Mouse (Mus musculus) frontal cortex, postnatal 36 days (tissue): ENCODE results near the gene Cbfa2t3.

Experiments used
- DNase-seq, 2 experiments: peaks; one replicate each; pipeline ENCODE4 v3.0.0; 2022; ENCODE audit warnings: low spot score in 2 of 2

Gene Cbfa2t3

DNA sequence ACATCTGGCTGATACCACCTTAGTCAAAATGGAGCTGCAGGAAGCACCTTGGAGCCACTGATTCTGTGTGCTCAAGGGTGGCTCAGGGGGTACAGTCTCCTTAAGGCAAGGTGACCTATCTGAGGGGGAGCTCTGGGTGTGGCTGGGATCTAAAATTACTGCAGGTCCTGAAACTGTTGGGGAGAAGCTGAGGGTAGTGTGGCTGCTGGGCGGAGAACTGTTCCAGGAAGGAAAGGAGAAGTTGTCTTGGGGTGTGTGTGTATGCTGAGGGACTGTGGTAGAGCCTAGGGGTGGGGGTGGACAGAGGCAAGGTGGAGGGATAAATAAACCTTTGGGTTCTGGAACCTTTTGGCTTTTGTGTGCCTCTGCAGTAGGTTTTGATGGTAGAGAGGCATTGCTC lies 9.6 kb downstream of the Cbfa2t3 start:
- DNase-seq = no peak

DNA sequence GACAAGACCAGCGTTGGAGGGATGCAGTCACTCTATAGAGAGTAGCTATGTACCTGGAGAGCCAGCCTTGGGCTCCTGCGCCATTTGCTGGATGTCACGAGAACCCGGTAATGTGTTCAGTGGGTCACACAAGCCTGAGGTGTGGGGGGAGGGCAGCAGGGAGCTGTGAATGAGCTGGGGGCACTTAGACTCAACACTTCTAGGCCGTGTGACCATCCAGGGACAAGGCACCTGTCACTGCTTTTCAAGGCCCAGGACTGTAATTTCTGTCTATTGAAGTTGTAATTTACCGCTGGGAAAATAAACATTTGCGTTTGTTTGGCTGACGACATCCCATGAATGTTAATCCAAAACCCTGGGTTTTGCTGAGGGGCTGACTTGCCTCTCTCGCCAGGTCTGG lies 12.0 kb downstream of the Cbfa2t3 start:
- DNase-seq = no peak

GRCm38 (mm10) chr8:122685097-122685861 lies 13.6 kb downstream of the Cbfa2t3 start:
- no peak for DNase-seq

DNA sequence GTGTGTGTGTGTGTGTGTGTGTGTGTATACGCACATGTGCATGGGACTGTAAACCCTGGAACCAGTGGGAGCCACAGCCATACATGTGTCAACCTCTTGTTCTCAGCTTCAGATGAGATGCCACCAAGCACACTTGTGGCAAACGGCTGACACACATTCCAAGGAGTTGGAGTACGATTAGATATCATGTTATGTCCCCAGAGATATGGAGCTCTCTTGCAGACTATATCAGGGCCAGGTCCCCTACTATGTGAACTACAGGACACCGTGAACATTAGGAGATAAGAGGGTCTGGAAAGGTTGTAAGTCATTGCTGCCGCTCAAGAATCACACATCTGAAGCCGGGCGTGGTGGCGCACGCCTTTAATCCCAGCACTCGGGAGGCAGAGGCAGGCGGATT lies 16.1 kb downstream of the Cbfa2t3 start:
- DNase-seq = no peak

- DNase-seq = no peak
Observed at GRCm38 (mm10) chr8:122680171-122680570, 18.7 kb downstream of the Cbfa2t3 start.

DNA sequence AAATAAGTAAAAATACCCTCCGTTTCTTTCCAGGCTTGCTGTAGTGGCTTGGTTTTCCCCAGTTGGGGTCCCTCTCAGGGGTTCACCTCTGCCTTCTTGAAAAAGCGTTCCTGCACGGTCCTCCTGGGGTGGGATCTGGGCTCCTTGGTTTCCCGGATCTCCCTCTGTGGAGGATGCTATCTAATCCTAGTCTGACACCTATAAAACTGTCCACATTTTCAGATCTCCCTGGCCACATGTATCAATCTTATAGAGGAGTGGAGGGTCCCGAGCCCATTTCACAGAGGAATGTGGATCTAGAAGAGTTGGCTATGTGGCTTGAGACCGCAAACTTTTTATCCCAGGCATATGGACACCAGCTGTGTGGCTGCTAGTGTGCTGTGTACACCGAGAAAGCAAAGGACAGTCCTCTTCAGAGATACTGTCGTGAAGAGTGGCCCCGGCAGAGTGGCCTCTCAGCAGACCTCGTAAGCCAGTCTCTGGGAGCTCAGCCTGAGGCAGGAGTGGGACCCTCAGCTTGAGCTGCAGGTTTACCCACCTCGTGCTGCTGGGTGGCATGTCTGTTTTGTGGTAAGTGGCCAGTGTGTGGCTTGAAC lies 19.5 kb downstream of the Cbfa2t3 start:
- no peak for DNase-seq

- DNase-seq = no peak
Observed at GRCm38 (mm10) chr8:122678896-122679210, 20.1 kb downstream of the Cbfa2t3 start.

- DNase-seq = peak; percentile 80 to 85
Observed at GRCm38 (mm10) chr8:122678061-122678895, 20.6 kb downstream of the Cbfa2t3 start.

GRCm38 (mm10) chr8:122677481-122678021 lies 21.4 kb downstream of the Cbfa2t3 start:
- peak in 1 of 2 experiments; percentile 30 for DNase-seq

GRCm38 (mm10) chr8:122676621-122677480 lies 22.1 kb downstream of the Cbfa2t3 start:
- DNase-seq = peak; percentile 83 to 84

DNA sequence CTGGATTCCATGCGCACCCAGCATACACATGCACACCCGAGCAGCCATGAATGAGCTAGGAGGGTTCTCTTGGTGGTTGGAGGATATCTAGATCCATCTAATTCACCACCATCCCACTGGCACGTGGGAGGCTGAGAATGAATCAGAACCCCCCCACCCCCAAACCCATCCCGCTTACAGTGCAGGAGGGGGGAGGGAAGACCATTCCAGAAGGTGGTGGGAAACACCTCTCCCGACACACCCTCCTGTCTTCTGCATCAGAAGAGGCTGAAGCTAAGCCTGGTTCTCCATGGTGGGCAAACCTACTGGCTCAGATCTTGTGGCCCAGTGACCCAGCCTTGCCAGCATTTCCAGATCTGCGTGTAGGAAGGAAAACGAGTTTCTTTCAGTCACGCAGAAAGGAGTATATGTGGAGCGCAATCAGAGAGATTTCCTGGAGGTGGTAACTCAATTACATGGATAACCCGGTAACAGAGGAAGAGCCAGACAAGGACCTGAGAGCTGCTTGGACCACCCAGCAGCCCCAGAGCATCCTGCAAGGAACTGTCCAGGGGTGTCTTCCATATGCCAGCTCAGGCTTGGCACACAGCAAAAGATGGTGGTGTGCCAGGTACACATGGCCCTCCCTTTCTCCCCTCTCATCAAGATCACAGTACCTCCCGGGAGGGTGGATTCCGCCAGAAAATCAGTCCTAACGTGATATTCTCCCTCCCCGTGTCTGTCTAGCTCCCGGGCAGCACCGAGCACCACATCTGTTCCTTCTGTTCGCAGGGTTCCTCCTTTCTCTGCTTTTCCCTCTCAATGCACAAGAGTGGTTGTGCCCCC lies 23.1 kb downstream of the Cbfa2t3 start:
- peak; percentile 15 to 44 for DNase-seq

DNA sequence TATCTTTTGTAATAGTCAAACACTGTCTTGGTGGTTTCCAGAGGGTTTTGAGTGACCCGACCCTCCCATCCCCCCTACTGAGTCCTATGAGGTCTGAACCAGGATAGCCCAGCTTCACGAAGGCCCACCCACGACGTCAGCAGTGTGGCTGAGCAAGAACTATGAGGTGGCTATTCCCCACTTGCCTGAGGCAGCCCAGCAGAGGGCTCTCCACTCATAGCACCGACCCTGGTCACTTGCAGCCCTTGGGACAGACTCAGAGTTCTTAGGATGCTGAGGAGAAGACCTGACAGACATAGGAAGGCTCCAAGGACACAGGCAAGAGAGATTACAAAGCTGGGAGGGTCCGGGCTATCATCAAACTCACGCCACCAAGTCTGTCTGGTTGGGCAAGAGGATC lies 23.9 kb downstream of the Cbfa2t3 start:
- DNase-seq = no peak

DNA sequence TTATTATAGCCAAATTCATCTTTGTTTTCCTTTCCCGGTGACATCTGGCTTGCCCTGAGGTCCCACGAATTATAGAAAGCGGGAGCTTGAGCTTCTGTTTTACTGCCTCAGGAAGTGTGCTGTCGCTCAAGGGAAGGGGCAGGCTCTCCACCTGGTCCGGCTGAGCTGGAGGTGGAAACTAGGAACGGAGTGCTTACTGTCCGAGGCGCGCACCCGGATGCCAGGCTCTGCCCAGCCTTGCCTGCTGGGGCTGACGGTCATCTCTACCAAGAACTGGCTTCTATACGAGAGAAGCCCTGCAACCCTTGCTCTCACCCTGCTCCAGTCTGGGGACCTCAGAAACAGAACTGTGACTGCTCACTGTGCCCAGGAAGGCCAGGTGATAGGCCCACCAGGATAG lies 24.9 kb downstream of the Cbfa2t3 start:
- DNase-seq = no peak

- DNase-seq = no peak
Observed at GRCm38 (mm10) chr8:122671894-122672293, 27.0 kb downstream of the Cbfa2t3 start.

- no peak for DNase-seq
Observed at GRCm38 (mm10) chr8:122670718-122671117, 28.2 kb downstream of the Cbfa2t3 start.

DNA sequence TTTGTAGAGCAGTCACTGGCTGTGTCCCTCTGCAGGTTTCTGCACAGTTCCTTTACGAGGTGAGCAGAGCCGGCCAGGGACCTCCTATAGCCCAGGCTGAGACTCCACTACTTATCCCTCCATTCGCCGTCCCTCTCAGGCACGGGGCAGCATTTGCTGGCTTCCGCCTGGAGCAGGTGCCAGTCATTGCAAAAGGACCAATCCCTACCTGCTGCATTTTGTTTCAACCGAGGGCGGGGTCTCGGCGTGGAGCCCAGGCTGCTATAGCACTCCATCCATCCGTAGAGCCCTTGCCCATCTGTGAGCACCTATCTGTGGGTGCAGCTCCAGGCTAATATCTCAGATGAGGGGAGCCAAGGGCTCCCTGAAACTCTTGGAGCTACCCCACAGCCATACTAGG lies 28.9 kb downstream of the Cbfa2t3 start:
- no peak for DNase-seq

DNA sequence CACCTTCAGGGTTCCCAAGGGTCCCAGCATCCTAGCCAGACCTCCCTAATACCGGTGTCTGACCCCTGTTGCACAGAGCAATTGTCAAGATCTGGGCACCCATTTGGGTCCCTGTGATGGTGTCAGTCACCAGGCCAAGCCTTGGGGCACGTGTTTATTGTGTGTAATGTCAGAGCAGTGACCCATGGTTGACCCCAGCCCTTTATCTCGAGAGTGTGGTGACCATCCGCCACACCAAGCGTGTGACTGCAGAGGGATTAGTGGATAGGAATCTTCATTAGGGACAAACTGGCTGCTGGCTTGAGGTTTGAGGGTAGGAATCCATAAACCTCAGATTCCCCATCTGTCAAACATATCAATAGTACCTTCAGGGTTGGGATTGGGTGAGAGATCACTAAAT lies 29.5 kb downstream of the Cbfa2t3 start:
- no peak for DNase-seq

GRCm38 (mm10) chr8:122667854-122668253 lies 31.1 kb downstream of the Cbfa2t3 start:
- peak; percentile 79 for DNase-seq

GRCm38 (mm10) chr8:122666827-122667226 lies 32.1 kb downstream of the Cbfa2t3 start:
- peak; percentile 64 to 74 for DNase-seq

DNA sequence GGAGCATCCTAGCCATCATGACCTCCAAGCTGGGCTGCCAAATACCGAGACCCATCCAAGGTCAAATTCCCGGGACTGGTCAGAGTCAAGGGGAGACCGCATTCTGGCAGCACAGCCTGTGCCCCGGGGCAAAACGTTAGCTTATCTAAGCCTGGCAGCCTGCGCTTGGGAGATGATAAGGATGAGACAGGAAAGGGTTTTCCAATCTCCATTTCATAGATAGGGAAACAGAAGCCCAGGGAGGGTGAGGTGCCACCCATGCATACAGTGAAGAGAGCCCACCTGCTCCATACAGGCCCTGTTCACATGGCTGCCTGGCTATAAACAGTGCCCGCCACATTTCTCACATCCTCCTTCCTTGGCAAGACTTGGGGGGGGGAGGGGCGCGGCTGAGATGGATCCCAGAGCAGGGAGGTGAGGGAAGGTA lies 32.6 kb downstream of the Cbfa2t3 start:
- no peak for DNase-seq
